Mouse (Mus musculus) brain, adult 2 months (tissue): Measurements from ENCODE around the gene Dscam.

Experiments used
- DNase-seq: peaks from one replicate; pipeline ENCODE4 v3.0.0; 2011; ENCODE audit warnings: low read depth, low spot score

Gene Dscam

DNA sequence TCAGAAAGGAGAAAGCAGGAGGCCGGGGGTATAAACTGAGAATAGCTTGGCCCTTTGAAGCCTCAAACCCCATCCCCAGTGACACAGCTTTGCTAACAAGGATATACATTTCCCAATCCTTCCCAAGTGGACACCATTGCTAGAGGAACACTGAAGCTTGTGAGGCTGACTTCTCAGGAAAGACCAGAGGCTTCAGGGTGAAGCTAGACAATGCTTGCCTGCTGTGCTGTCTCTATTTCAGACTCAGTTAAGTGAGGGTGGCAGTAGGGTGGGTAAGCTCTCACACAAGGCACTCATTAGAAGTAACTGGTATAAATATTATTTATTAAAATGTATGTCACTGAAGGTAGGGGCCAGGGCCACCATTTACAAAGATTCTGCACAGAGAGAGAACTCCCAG lies 502.1 kb downstream of the Dscam start:
- no peak for DNase-seq

DNA sequence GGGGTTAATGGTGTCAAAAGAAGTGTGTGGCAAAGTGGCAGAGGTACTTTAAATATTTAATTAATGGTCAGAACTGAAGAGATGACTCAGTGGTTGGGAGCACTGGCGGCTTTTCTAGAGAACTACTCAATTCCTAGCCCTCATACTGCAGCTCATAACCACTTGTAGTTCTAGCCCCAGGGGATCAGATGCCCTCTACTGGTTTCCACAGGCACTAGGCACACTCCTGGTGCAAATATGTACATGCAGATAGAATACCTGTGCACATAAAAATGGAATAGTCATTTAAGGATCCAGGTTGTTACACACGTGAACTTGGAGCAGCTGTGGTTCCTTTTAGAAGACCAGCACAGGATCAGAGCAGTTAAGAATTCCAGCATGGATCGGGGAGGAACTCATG lies 509.5 kb downstream of the Dscam start:
- no peak for DNase-seq

DNA sequence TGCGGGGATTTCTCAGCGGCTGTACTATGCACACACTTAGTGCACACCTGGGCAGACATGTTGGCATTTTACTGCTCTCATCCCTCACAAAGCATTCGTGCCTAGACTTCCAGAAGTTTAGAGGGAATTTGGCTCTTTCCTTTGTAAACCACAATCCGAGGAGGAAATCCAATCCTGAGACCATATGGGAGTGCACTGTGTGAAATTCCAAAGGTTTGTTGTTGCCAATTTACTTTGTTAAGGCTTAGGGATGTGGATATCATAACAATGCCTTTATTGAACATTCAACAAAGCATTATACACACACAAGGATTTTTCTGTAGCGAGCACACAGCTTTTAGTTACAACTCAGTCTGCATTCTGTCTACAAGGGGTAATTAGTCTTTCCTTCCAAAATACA lies 511.3 kb downstream of the Dscam start:
- peak; percentile 33 for DNase-seq

DNA sequence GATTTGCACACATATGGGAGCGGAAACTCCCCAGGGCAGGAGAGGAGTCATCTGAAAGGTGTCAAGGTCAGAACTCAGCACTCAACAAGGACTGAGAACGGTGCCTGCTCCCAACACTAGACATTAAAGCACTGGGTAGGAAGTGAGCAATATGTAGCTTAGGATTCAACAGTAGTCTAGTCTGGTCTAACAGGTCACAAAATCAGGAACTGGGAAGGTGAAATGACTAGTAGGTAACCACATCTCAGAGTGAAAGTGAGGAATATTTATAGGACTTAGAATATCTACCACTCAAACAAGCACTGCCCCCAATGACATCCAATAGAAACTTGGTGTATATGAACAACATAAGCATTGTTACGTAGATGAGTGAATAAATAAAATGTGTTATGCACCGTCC lies 515.0 kb downstream of the Dscam start:
- no peak for DNase-seq

DNA sequence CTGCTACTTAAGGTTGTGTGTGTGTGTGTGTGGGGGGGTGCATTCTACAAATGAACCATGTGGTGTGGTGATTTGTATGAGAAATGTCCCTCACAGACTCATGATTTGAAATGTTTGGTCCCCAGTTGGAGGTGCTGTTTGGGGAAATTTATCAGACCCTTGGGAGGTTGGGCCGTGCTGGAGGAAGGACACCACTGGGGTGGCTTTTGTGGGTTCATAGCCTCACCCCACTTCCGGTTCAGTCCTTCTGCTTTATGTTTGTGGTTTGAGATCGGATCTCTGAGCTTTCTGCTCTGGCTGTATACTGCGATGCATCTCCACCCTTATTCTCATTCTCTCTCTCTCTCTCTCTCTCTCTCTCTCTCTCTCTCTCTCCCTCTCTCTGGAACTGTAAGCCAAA lies 516.5 kb downstream of the Dscam start:
- DNase-seq: no peak

DNA sequence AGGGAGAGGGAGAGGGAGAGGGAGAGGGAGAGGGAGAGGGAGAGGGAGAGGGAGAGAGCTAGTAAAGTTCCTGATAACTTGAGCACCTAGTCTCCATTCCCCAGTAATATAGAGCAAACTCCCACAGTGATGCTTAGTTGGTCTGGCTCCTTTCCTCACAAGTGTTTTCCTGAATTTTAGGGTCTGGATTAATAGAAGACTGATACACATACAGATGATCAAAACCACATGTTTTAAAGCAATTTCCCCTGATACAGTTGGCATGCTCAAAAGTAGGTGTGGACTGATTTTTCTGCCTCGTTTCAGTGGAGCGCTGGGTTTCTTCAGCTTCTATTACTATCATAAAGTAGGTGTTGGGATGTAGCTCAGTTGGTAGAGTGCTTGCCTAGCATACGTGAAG lies 519.1 kb downstream of the Dscam start:
- DNase-seq: no peak

DNA sequence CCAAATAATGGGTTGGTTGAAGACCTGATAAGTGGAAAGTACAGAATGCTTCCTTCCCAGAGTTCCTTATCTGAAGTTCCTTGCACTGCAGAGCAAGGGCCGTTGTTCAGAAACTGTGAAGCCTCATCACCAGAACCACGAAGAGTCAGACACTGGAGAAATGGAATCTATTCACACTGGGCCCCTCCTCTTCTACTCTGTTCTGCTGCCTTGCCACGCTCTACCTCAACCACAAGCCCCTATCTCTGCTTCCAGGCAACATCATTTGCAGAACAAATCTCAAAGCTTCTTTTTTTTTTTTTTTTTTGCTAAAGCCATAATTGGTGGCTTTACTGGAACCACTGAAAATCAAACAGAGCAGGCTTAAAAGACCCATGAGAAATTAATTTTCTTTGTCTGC lies 530.5 kb downstream of the Dscam start:
- DNase-seq: no peak

DNA sequence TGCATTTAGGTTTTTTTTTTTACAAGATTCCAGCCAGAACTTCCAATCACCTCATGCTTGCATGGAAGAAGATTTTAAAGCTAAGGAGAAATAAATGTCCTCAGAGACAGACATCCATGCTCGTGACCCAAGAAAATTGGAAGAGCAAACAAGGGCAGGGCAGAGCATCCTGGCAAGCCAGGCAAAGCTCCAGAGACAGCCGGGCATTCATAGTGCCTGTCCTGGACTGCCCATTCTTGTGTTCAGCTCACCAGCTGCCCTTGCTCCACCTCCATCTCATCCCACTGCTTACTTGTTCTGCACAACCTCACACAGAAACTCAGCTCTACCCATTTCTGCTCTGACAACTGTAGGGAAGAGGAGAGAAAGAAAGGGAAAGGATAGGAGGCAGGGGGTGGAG lies 534.6 kb downstream of the Dscam start:
- peak; percentile 44 for DNase-seq

DNA sequence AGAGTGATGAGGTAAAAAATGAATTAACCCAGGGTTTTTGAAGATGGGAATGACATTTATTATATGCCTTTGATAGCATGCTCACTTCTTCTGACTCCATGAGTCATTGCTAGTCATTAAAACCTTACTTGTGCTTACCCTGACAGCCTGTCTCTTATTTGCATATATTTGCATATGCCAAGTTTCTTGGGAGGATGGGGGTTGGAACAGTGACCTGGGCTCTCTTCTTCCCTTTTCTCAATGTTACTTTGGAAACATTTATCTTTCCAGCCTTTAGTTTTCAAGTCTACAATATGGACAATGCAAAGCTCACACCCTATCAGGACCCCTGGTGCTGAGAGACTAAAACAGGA lies 535.8 kb downstream of the Dscam start:
- DNase-seq: no peak

DNA sequence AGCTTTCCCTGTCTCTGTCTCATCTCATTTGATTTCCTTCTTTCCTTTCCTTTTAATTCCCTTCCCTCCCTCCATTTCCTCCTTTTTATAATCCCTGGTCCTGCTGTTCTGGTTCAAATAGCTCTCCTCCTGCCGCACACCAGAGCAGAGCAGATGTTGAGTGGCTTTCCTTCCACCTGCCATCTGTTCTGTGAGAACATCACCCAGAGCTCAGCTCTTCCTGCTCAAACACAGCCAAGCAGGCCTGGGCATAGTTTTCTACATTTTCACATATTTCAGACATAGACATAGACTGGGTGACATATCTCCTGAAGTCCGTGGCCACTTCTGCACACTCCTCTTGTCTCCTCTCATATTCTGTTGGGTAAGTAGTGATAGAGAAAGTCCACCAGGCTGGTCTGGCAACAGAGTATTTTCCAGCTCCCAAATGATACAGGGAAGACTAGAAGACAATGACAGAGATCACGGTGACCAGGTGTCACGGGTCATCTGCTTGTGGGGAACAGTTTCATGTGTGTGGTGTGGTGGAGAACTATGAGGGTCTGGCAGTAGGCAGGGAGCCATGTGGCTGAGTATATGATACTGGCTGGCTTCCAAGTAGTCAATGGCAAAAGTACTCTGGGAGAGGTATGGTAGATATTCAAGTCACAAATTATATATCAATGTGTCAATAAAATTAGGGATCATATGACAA lies 536.3 kb downstream of the Dscam start:
- DNase-seq: peak; percentile 90

DNA sequence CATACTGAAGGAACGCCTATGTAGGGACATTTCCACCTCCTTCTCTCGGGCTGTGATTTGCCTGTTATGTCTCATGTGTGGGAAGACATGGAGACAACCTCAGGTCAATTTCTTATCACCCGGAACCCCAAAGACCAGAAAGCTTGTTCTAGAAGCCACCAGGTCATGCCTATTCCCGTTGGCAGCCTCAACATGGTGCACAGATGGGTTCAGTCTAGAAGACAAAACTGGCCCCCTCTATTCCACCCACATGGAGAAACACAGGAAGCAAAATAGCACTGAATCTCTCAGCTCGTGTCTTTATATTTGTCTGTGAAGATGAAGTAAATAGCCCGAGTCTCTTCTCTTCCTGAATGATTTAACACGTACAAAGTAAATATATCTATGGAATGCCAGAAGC lies 540.3 kb downstream of the Dscam start:
- DNase-seq: peak; percentile 76

DNA sequence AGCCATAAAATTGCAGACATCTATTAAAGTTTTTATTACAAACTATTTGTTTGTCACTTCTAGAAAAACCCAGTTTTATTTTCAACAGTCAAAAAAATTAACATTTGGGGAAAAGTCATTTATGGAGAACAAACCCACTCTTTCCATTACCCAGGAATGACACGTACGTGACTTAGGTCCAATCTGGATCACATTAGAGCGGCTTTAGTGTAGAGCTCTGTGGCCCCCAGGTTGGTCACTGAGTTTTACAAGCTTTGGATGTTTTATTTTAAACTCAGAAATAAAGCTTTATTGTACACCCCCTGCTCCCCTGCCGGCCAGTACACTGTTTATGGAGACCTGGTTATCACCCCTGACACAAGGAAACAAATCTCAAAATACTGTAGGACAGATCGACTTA lies 540.9 kb downstream of the Dscam start:
- DNase-seq: no peak

DNA sequence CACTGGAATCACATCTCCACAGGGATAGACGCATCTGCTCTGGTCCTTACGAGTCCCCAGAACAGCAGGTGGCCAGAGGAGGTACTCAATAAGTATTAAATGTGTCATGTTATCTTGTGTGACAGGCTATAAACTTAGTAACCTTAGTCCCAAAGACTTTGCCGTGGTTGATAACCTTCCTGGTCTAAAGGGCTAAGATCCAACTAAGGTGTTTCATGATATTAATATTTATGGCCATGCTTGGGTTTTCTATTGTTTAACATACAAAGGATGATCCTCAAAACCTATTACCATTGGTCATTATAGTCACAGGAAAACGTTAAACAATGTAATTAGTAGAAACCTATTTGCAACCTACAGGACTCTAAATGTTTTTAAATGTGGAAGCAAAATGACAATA lies 545.1 kb downstream of the Dscam start:
- no peak for DNase-seq

DNA sequence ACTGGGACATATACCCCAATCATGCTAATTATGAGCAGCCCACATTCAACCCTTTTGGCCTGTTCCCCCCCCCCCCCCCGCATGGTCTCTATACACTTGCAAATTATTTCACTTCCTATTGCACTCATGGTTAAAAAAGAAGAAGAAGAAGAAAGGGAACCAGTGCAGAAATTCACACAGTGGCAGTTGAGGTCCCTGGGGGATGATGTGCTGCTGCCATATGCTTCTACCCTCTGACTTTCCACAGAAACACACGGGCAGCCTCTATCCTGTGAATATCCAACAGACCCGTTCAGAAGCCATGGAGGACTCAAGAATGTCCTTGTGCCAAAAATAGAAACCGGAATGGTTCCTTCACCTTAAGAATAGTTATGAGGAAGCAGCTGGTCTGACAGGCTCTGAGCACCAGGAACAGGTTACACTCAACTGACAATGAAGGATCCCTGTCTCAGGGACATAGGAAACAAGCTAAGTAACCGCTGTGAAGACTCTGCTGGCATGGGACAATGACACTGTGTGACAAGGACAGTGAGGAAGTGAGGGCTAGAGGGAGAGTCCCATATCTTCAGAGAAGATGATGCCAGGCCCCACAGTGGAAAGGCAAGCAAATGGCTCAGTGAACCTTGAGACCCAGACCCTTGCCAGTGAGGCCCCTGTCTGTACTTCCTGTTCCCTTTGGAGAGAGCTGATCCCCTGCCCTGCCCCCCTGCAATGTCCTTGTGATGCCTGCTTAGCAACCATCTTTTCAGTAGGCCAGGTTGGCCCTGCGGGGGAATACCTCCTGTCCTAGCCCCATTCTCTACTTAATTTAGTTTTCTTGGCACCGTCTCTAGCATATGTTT lies 545.8 kb downstream of the Dscam start:
- DNase-seq: no peak

DNA sequence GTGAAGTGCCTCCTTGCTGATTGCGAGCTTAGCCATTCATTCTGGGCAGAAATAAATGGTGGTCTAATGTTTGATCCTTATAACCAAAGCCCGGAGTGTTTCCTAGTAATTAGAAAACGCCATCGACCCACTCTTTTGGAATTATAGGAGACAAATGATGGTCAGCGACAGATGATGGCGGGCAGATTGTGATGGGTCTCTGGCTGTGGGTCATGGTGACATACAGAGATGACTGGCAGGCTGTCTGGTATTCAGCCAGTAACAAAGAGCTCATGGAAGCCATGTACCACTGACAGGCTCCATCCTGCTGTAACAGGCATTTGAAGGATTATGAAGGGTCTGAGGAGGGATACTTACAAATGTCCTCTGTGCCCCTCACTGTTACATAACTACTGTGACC lies 549.7 kb downstream of the Dscam start:
- DNase-seq: peak; percentile 68

DNA sequence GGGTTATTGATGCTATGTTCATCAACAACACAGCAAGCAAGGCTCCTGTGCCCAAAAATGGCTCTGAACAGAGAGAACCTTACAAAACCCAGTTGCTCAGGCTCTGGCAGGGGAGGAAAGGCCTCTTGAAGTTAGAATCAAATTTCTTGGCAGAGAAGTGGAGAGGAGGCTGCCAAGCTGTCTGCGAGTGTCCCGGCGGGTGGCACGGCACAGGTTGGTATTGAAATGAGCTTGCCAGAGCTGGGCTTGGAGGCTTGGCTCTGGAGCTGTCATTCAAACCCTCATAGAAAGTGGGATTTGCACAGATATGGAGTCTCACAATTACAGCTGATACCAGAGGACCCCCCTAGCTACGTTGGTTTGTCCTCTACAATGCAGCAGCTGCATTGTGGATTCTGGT lies 550.1 kb downstream of the Dscam start:
- peak; percentile 94 for DNase-seq

DNA sequence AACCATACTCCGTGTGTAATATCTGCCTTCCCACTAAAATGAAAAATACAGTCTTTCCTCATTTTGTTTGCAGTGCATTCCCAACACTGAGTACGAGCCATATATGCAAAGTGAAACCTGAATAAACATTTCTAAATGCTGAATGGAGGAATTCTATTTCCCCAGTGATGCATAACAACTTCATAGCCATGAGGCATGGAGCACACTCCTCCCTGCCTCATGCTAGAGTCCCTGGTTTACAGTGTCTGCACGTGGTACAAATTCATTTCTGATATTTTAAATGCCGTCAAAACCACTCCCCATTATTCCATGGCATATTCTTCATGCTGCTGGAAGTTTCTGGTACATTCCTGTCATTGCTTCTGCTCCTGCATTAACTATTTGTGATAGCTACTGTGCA lies 552.8 kb downstream of the Dscam start:
- DNase-seq: no peak

DNA sequence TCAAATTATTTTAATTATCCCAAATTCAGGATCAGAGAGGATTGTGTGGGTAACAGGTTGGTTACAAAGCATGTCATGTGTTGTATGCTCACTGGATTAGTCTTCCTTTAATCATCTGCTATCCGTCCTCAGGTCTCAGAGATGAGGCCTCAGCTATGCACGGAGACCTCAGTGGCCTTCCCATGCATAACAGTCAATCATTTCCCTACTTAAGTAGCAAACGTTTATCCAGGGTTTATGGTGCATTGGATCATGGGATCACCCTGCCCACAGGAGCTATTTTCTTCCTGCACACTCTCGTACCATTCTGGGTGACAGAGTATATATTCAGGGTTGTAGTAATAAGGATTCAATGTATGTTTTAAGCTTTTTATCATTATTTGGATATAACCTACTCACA lies 557.3 kb downstream of the Dscam start:
- no peak for DNase-seq

DNA sequence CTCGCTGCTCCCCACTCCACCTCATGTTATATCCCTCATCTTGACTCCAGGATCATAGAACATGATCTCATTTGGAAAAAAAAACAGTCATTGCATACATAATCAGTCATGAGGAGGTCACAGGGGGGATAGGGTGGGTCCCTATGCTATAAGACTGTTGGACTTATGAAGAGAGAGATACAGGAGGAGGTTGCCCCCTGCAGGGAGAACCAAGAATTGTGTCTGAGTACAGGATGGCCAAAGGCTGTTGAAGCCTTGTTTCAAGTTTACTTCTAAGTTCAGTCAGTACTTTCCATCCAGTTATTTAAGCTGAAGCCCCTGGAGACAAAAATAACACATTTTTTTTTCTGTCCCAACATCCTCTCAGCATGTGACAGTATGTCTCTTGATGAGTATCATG lies 559.7 kb downstream of the Dscam start:
- DNase-seq: peak; percentile 82

DNA sequence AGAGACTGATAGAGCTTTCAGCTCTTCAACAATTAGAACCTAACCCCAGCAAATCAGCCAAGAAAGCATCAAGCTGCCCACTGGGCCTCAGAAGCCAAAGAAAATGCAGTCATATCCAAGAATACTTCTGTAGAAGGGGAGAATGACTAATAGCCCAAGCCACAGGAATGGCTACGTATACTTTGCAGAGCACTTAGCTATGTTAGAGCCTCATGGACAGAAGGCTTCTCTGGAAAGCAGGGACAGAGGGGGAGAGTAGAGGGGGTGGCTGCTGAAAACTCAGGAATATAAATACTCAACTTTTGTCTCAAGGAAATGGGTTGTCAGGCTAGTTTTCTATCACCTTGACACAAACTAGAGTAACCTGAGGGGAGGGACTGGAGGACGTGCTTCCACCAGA lies 568.3 kb downstream of the Dscam start:
- peak; percentile 55 for DNase-seq

DNA sequence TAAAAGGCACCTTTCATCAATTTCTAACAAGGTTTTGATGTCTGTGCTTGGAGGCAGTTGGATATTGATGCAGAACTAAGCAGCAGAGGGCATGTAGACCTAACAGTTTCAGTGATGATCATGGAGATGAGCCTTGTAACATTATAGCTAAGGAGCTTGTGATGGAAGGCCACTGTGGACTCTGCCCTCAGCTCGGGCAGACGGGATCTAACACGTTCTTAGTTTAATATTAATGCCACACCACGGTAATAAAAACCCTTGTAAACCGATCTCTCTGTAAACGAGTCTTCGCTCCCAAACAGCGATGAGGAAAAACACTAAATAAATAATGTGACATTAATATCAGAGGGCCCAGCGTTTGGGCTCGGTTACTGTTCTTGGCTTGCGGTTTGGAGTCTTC lies 569.8 kb downstream of the Dscam start:
- no peak for DNase-seq

DNA sequence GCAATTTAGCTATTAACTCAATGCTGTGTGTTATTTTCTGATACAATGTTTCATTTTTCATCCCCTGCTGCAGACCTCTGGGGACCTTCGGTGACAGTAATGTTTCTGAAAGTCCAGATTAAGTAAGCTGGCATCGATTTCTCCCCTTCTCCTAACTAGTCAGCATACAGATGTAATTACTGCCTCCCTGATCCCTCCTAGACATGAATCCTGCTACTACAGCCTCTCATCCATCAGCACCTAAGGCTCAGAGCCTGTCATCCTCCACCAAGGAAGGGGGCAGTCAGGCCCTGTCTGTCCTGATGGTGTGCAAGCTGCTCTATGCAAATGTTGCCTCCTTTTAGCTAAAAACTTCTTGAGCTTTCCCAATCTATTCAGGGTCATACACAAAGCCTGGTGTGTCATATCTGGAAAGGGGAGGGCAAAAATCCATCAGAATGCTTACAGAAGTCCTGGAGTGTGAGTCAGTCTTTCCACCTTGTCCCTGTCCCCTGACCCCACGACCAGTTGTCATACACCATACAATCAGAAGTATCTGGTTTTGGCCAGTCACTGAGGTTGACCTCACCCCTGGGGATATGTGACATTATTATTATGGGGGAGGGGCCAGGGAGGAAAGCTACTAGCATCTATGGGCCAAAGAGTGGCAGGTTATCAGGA lies 571.0 kb downstream of the Dscam start:
- no peak for DNase-seq

DNA sequence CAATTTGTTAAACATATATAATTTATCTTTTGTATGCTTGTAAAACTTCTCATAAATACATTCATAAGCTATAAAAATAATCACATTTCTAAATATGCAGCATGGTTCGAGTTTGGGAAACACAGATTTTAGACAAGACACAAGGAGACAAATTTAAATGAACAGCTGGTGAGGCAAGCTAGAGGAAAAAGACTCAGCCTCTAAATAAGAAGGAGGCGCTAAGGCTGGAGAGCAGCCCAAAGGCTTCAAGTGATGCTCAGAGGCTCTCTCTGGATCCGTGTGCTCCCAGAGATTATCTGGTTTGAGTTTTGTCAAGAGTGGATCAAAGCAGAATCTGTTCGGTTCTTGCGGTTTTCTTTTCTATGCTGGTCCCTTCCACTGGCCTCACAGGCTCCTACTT lies 594.7 kb downstream of the Dscam start:
- peak; percentile 82 for DNase-seq
